Mouse (Mus musculus): ENCODE data around the gene Pigc. TPM values are rescaled to one million over a fixed set of nuclear protein-coding genes. Genes with fewer than 3 reads are reported as not detected.

The Pigc gene
- total RNA-seq, 4 experiments from 2014 or later: 12.3 to 17.0 (median 13.7) TPM

GRCm38 (mm10) chr1:161976255-161977182 is 7.5 kb downstream of the Pigc start:
- peak; percentile 50 to 54 for DNase-seq (ENCODE audit: low spot score in 2 of 2)

DNA sequence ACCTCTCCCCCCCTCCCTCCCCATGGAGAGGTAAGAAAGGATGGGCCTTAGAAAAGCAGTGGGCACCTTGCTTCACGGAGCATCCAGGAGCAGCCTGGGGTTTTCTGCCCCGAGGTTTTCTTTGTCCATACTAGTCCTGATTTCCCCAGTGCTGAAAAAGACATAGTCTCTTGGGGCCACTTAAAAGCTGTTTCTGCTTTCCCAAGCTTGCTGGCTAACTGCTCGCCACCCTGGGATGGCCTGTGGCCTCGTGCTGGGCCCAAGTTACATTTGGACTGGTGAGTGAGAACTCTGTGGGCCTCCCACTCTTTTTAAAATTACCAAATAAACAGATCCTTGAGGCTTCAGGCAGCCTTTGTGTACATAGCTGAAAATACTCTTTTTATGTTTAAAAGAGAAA is 8.3 kb downstream of the Pigc start:
- no peak for DNase-seq (ENCODE audit: low spot score in 2 of 2)

GRCm38 (mm10) chr1:161978173-161978700 is 9.3 kb downstream of the Pigc start:
- no peak for DNase-seq (ENCODE audit: low spot score in 2 of 2)

DNA sequence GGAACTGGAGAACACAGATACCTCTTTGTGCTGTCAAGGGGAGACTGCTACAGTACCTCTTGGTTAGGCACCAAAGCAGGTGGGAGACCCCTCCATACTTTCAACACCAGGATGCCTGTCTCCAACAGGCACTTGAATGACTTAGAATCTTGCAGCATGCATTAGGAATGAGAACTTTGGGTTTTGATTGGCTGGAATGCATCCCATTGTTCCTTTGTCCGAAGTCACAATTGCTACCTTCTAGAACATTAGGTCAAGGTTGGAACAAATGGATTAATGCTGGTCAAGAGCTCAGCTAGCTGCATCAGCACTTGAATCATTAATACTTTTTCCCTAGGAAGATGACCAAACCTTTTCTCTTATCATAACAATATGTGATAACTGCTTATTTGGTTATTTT is 10.6 kb downstream of the Pigc start, which contains the start of gene 4930558K02Rik:
4930558K02Rik (minus strand) TSS at position 101 of the 400 bp plus-strand sequence.
- DNase-seq (ENCODE audit: low spot score in 2 of 2): no peak

DNA sequence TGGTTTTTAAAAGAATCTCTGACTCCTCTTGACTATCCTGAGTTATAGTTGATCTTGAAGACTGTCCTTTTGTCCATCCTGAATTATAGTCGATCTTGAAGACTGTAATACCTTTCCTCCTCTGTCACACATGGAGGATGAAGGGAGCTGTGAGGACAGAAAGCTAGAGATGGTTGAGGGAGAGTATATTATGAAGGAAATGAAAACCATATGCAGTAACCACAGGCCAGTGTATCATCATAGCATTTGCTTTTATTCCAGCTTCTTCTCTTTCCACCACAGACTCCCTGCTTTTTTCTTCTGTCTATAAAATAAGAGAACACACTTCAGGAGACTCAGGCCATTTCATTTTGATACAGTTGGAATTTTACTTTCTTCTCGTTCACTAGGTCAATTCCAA is 11.1 kb downstream of the Pigc start:
- no peak for DNase-seq (ENCODE audit: low spot score in 2 of 2)

GRCm38 (mm10) chr1:161980626-161981298 is 11.8 kb downstream of the Pigc start:
- no peak for DNase-seq (ENCODE audit: low spot score in 2 of 2)

DNA sequence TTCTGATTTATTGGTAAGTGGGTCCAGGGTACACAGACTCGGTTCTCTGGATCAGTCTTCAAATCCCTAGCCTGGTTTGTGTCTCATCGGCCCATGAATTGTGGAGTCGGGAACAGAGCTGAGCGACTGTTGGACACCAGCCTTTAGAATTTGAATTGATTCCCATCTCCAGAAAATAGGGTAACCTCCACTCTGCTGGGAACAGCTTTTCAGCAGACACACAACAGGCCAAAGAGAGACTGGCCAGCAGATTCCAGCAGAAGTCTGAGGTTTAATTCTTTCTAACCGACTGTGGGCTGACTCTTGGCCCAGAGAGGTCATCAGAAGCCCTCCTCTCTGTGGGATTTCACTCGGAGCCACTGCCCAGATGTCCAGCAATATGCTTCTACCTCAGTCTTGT is 14.5 kb downstream of the Pigc start:
- peak in 1 of 2 experiments; percentile 23 for DNase-seq (ENCODE audit: low spot score in 2 of 2)

GRCm38 (mm10) chr1:161983979-161984566 is 15.1 kb downstream of the Pigc start:
- peak; percentile 61 to 72 for DNase-seq (ENCODE audit: low spot score in 2 of 2)

DNA sequence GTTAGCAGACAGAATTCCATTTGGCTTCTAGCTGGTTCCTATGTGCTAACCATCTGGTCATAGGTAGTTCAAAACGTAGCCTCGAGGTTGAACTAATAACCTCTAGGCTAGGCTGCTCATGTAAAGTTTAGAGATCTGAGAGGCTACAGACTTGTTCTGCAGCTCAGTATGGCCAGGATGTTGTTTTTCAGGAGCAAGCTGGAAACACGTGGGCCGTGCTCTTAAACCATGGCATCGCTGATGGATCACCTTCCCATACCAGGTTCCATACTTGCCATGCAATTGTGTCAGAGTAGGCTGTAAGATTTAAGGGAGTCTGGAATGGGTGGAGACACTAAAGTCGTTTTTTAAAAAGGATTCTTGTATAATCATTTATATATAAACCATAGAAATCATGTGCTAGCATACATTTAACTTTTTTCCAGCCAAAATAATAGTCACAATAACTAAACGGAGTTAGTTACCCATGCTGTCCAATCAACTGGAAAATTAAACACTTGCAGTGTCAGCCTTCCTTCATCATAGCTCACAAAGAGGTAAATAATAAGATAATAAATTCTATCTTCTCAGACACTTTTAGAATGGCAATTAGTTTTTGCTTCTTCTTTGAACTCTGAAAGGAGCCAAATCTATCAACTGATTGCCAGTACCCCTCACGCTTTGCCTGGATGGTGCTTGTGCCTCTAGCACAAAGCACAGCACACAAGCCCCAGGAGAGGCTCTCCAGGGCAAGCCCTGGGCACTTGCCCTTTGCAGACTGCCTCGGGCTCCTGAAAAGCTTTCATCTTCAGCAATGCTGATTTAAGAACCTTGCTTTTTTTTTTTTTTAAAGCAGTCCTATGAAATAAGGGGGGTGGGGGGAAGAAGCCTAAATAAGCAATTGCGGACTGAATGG is 21.9 kb downstream of the Pigc start:
- DNase-seq (ENCODE audit: low spot score in 2 of 2): no peak

GRCm38 (mm10) chr1:161991846-161992245 is 22.9 kb downstream of the Pigc start:
- DNase-seq (ENCODE audit: low spot score in 2 of 2): no peak

DNA sequence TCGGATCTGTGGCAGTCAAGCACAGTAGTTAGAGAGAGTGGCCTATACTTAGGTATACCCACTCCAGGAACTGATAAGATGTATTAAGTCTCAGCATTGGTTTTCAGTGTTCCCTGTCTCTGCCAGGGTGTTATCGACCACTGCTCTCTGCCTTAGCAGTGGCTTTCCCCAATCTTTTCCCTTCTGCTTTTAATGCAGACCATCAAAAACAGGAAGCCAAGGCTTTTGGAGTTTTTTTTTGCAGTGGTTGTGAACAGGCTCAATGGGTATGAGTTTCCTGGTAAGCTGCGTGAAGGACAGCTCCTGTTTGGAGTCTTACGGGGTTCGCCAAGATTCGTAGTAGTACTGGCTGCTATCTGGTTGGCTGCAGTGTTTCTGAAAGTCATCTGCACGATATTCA is 23.4 kb downstream of the Pigc start:
- DNase-seq (ENCODE audit: low spot score in 2 of 2): no peak

GRCm38 (mm10) chr1:161998781-161999180 is 29.8 kb downstream of the Pigc start:
- no peak for DNase-seq (ENCODE audit: low spot score in 2 of 2)

- DNase-seq (ENCODE audit: low spot score in 2 of 2): no peak
Measured at GRCm38 (mm10) chr1:161999338-161999737, 30.4 kb downstream of the Pigc start.

DNA sequence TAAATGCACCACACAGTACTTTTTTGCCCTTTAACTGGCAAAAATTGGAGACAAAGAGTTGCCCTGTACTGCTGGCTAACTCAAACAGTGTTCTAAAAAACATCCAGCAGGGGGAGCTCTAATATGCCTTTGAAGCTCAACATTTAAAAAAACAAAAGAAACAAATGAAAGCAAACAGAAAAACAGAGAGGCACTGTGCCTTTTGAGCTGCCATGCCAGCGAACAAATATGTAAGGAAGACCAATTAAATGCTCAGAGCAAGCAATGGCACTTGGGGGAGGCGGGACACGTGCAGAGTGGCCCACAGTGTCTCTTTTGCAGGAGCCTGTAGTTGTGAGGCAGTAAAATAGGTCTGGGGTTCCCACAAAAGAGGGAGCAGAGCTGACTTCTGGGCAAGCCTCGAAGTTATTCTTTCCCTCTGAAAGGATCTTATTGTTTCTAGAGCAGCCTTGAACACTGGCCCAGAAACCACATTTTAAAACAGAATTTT is 30.9 kb downstream of the Pigc start:
- peak in 1 of 2 experiments; percentile 9 for DNase-seq (ENCODE audit: low spot score in 2 of 2)

DNA sequence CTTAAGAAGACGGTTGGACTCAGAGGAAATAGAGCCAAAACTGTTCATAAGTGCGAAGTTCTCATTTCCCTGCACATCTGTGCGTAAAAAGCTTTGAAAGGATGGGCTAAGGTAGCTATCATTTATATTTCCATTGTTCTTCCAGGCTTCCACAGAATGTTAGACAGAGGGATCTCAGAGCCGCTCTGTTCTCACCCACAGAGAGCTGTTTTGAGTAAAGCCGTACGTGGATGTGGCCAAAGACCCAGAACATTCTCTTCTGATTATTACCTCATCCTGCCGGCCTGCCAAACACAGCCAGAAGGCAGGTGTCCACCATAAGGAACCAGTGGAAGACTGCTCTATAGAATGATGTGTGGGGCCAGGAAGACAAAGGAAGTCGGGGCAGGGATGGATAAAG is 32.3 kb downstream of the Pigc start:
- DNase-seq (ENCODE audit: low spot score in 2 of 2): no peak

- DNase-seq (ENCODE audit: low spot score in 2 of 2): no peak
Measured at GRCm38 (mm10) chr1:162003729-162004517, 34.9 kb downstream of the Pigc start.

GRCm38 (mm10) chr1:162004518-162004780 is 35.5 kb downstream of the Pigc start:
- no peak for DNase-seq (ENCODE audit: low spot score in 2 of 2)

GRCm38 (mm10) chr1:162004821-162005770 is 36.1 kb downstream of the Pigc start:
- no peak for DNase-seq (ENCODE audit: low spot score in 2 of 2)

DNA sequence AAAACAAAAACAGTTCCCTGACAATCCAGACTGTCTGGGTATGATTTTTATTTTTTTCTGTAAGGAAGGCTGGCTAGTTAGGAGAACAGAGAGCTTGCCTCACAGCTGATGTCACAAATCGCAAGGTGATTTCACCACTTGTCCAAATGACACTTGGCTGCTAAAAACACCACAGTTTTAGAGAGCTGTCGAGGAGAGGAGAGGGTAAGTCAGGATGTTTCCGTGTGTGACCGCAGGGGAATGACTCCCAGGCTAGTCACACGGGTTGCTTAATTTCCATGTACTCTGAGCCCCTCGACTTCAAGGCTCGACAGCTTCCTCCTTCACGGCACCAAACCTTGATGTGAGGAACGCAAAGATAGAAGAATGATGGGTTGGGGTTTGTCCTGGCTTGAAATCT is 37.1 kb downstream of the Pigc start:
- DNase-seq (ENCODE audit: low spot score in 2 of 2): no peak
